ENCODE assay signal across 8 mouse cellular contexts in the genomic region with DNA sequence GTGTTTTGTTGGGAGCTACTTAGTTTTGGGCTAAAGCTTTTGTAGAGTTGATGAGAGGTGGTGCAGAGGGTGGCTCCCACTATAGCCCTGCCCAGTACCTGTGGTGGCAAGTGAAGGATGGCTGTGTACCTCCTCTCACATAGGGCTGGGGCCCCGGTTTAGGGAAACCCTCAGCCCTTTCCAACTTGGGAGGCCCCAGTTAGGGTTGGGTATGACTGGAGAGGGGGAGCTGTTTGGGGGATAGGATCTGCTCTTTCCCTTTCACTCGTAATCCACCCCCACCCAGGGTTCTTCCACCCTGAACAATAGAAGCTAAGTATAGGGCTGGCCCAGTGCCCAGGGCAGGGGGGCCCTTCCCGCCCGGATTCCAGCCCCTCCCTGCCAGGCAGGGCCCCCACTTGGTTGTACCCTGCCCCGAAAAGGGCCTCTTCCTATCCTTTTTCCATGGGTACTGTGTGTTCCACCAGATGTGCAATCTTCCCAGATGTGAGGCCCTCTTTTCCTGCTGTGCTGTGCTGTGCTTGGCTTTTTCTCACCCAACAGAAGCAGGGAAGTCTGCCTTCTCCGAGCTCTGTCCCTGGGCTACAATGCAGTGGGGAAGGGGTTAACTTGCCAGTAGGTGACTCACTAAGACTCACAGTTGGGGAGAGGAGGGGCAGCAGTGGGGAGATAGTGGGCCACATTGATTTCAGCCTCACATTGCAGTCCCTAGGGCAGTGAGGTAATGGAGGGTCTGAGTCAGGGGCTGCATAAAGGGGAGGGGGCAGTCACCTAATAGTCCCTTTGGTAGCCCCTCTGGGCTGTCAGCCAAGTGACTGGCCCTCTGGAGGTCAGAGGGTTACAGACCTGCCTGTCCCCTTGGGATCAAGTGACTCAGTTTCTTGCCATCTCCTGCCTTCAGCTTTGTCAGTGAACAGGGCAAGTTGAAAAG. TPM values are rescaled to one million over a fixed set of nuclear protein-coding genes. Genes with fewer than 3 reads are reported as not detected.
DNase-seq lines count a peak whose midpoint lies in the region; ATAC-seq and TF ChIP-seq lines count a peak whose summit lies in the region.

No protein-coding gene starts in this region.

- DNase-seq in spleen, adult 2 months (ENCODE audit: low read depth in 1 of 2, low spot score in 2 of 2): no peak
- no peak for DNase-seq in spleen, adult 18-20 months
- peak; percentile 89 for DNase-seq in brain, embryonic 14.5 days (ENCODE audit: low read depth)
- peak; percentile 43 for DNase-seq in hindbrain, embryonic 14.5 days (ENCODE audit: low spot score)
- DNase-seq in liver: peak; percentile 59
- DNase-seq in midbrain, postnatal 0 days (ENCODE audit: low spot score): no peak
- DNase-seq in thymus, postnatal 0 days (ENCODE audit: low spot score): no peak

- H3K4me1 ChIP-seq in spleen, adult 2 months (ENCODE audit: control insufficient read depth, insufficient read depth, insufficient read length): peaks cover 37% of the 10 kb centered on the region
- H3K4me1 ChIP-seq in forebrain, embryonic 16.5 days (replicated peaks; ENCODE audit: control insufficient read depth, insufficient read depth, low read length): peaks cover 66% of the 10 kb centered on the region
- peaks cover 63% of the 10 kb centered on the region for H3K4me1 ChIP-seq in hindbrain, embryonic 14.5 days (replicated peaks; ENCODE audit: control insufficient read depth, insufficient read depth, low read length)
- H3K4me1 ChIP-seq in midbrain, postnatal 0 days (ENCODE audit: insufficient read depth, low read length): peaks cover 46% of the 10 kb centered on the region

- peaks cover 3% of the 10 kb centered on the region for H3K36me3 ChIP-seq in spleen, adult 2 months (ENCODE audit: control insufficient read depth, insufficient read depth, low read length)
- peaks cover 2% of the 10 kb centered on the region; the same call in 1 of the 2 replicates for H3K36me3 ChIP-seq in forebrain, embryonic 16.5 days (ENCODE audit: control insufficient read depth, insufficient read depth)
- peaks cover 5% of the 10 kb centered on the region for H3K36me3 ChIP-seq in hindbrain, embryonic 14.5 days (replicated peaks; ENCODE audit: control insufficient read depth, insufficient read depth)
- peaks cover 9% of the 10 kb centered on the region; the same call in 1 of the 2 replicates for H3K36me3 ChIP-seq in midbrain, postnatal 0 days (ENCODE audit: insufficient read depth, low read length)

- no peaks in the 10 kb centered on the region for H3K27me3 ChIP-seq in spleen, adult 2 months (ENCODE audit: control insufficient read depth, insufficient read depth, low read length)
- no peaks in the 10 kb centered on the region for H3K27me3 ChIP-seq in forebrain, embryonic 16.5 days (replicated peaks; ENCODE audit: control insufficient read depth, insufficient read depth, low read length)
- no peaks in the 10 kb centered on the region for H3K27me3 ChIP-seq in hindbrain, embryonic 14.5 days (ENCODE audit: control insufficient read depth, insufficient read depth, low read length)
- H3K27me3 ChIP-seq in midbrain, postnatal 0 days (ENCODE audit: insufficient read depth, low read length): no peaks in the 10 kb centered on the region

- no peak for TF ChIP-seq CTCF in spleen, adult 2 months (IDR thresholded peaks at IDR 0.05; ENCODE audit: extremely low read depth, insufficient read depth, insufficient read length, insufficient replicate concordance)
- no peak for TF ChIP-seq CTCF in brain, embryonic 14.5 days (IDR thresholded peaks at IDR 0.05; ENCODE audit: borderline replicate concordance, extremely low read depth, insufficient read depth, insufficient read length)
- no peak for TF ChIP-seq CTCF in midbrain, postnatal 0 days (IDR thresholded peaks at IDR 0.05)

- H3K4me3 ChIP-seq in spleen, adult 2 months (ENCODE audit: extremely low read depth, insufficient read depth, insufficient read length): peak overlapping the region; percentile 75
- H3K4me3 ChIP-seq in forebrain, embryonic 16.5 days (replicated peaks; ENCODE audit: low read length): peak overlapping the region; percentile 67
- H3K4me3 ChIP-seq in hindbrain, embryonic 14.5 days (replicated peaks; ENCODE audit: low read length): peak overlapping the region; percentile 65
- peak overlapping the region; percentile 65 for H3K4me3 ChIP-seq in midbrain, postnatal 0 days (ENCODE audit: low read depth, low read length)

- H3K27ac ChIP-seq in spleen, adult 2 months (ENCODE audit: insufficient read depth, low read length): peak overlapping the region; percentile 97
- H3K27ac ChIP-seq in forebrain, embryonic 16.5 days (ENCODE audit: low read length): peak overlapping the region; percentile 100
- peak overlapping the region; percentile 99 for H3K27ac ChIP-seq in hindbrain, embryonic 14.5 days
- peak overlapping the region; percentile 99 for H3K27ac ChIP-seq in midbrain, postnatal 0 days (ENCODE audit: low read depth, low read length)

- no peaks in the 10 kb centered on the region for H3K9me3 ChIP-seq in forebrain, embryonic 16.5 days (ENCODE audit: control insufficient read depth, low read length)
- no peaks in the 10 kb centered on the region for H3K9me3 ChIP-seq in hindbrain, embryonic 14.5 days (ENCODE audit: control insufficient read depth, low read length)
- no peaks in the 10 kb centered on the region for H3K9me3 ChIP-seq in midbrain, postnatal 0 days (ENCODE audit: low read length)

- peak overlapping the region; percentile 78 for H3K9ac ChIP-seq in forebrain, embryonic 16.5 days (replicated peaks; ENCODE audit: low read depth, low read length)
- peak overlapping the region; percentile 82 for H3K9ac ChIP-seq in hindbrain, embryonic 14.5 days
- H3K9ac ChIP-seq in midbrain, postnatal 0 days (replicated peaks; ENCODE audit: low read length, poor library complexity, severe bottlenecking): peak overlapping the region; percentile 77

- peak overlapping the region; percentile 80 for H3K4me2 ChIP-seq in forebrain, embryonic 16.5 days (ENCODE audit: low read length)
- peak overlapping the region; percentile 79 for H3K4me2 ChIP-seq in hindbrain, embryonic 14.5 days (replicated peaks)
- H3K4me2 ChIP-seq in midbrain, postnatal 0 days (ENCODE audit: low read depth, low read length, poor library complexity, severe bottlenecking): peak overlapping the region; percentile 89

- ATAC-seq in forebrain, embryonic 16.5 days: no peak
- ATAC-seq in hindbrain, embryonic 14.5 days (ENCODE audit: low FRiP score): 0 out of 2 replicates have a peak, but pooled peaks have one; percentile 0
- ATAC-seq in midbrain, postnatal 0 days (ENCODE audit: low FRiP score): no peak

- no peak for TF ChIP-seq POLR2A in spleen, adult 2 months (IDR thresholded peaks at IDR 0.05; ENCODE audit: low read depth, low read length)
- TF ChIP-seq POLR2A in brain, embryonic 14.5 days (IDR thresholded peaks at IDR 0.05; ENCODE audit: borderline replicate concordance, extremely low read depth, insufficient read depth, insufficient read length, poor library complexity, severe bottlenecking): no peak

- 22% methylated on average over 6 of the region's 6 CpGs for WGBS in spleen, adult 2 months
- WGBS in forebrain, embryonic 16.5 days: 1% methylated on average over 6 of the region's 6 CpGs
- 0% methylated on average over 6 of the region's 6 CpGs for WGBS in hindbrain, embryonic 14.5 days
- 1% methylated on average over 6 of the region's 6 CpGs for WGBS in midbrain, postnatal 0 days

RNA-seq across cellular contexts. Expression of a gene that starts 12.6 kb away (rescaled TPM):
- polyA plus RNA-seq in spleen, adult 2 months (2012; rRNA removed): 112 and 128 TPM in 2 replicates
- 107 and 149 TPM in 2 replicates for polyA plus RNA-seq in brain, embryonic 14.5 days (2012; rRNA removed)
- 42.2 and 48.0 TPM in 2 replicates for polyA plus RNA-seq in forebrain, embryonic 16.5 days (2015; fragmentation: Nextera tagmentation; extraction: Ambion mirVana)
- 42.5 and 47.5 TPM in 2 replicates for polyA plus RNA-seq in hindbrain, embryonic 14.5 days (2014; fragmentation: Nextera tagmentation; extraction: Ambion mirVana)
- 145 and 146 TPM in 2 replicates for total RNA-seq in midbrain, postnatal 0 days (2014; rRNA removed)
- 26.8 and 31.9 TPM in 2 replicates for polyA plus RNA-seq in midbrain, postnatal 0 days (2015; fragmentation: Nextera tagmentation; extraction: Ambion mirVana)
- polyA plus RNA-seq in thymus, postnatal 0 days (2015; fragmentation: Nextera tagmentation; extraction: Ambion mirVana): 28.4 and 37.2 TPM in 2 replicates

RNA-seq across cellular contexts. Expression of a gene that starts 17.7 kb away (rescaled TPM):
- 62.9 and 90.7 TPM in 2 replicates for polyA plus RNA-seq in spleen, adult 2 months (2012; rRNA removed)
- polyA plus RNA-seq in brain, embryonic 14.5 days (2012; rRNA removed): 640 and 871 TPM in 2 replicates
- polyA plus RNA-seq in forebrain, embryonic 16.5 days (2015; fragmentation: Nextera tagmentation; extraction: Ambion mirVana): 499 and 556 TPM in 2 replicates
- polyA plus RNA-seq in hindbrain, embryonic 14.5 days (2014; fragmentation: Nextera tagmentation; extraction: Ambion mirVana): 523 and 576 TPM in 2 replicates
- 595 and 661 TPM in 2 replicates for total RNA-seq in midbrain, postnatal 0 days (2014; rRNA removed)
- 604 and 629 TPM in 2 replicates for polyA plus RNA-seq in midbrain, postnatal 0 days (2015; fragmentation: Nextera tagmentation; extraction: Ambion mirVana)
- 142 TPM in 2 replicates for polyA plus RNA-seq in thymus, postnatal 0 days (2015; fragmentation: Nextera tagmentation; extraction: Ambion mirVana)

RNA-seq across cellular contexts. Expression of a gene that starts 21.1 kb away (rescaled TPM):
- polyA plus RNA-seq in spleen, adult 2 months (2012; rRNA removed): 0.07 TPM in 1 of 2 replicates, not detected in the other
- 2.8 and 2.9 TPM in 2 replicates for polyA plus RNA-seq in brain, embryonic 14.5 days (2012; rRNA removed)
- polyA plus RNA-seq in forebrain, embryonic 16.5 days (2015; fragmentation: Nextera tagmentation; extraction: Ambion mirVana): 1.4 and 2.2 TPM in 2 replicates
- 4.2 and 5.2 TPM in 2 replicates for polyA plus RNA-seq in hindbrain, embryonic 14.5 days (2014; fragmentation: Nextera tagmentation; extraction: Ambion mirVana)
- 2.0 and 2.5 TPM in 2 replicates for total RNA-seq in midbrain, postnatal 0 days (2014; rRNA removed)
- polyA plus RNA-seq in midbrain, postnatal 0 days (2015; fragmentation: Nextera tagmentation; extraction: Ambion mirVana): 5.7 and 7.0 TPM in 2 replicates
- polyA plus RNA-seq in thymus, postnatal 0 days (2015; fragmentation: Nextera tagmentation; extraction: Ambion mirVana): 0.22 and 0.23 TPM in 2 replicates

RNA-seq across cellular contexts. Expression of a gene that starts 25.8 kb away (rescaled TPM):
- polyA plus RNA-seq in spleen, adult 2 months (2012; rRNA removed): not detected in 2 replicates
- polyA plus RNA-seq in brain, embryonic 14.5 days (2012; rRNA removed): 163 and 167 TPM in 2 replicates
- polyA plus RNA-seq in forebrain, embryonic 16.5 days (2015; fragmentation: Nextera tagmentation; extraction: Ambion mirVana): 24.5 and 41.2 TPM in 2 replicates
- polyA plus RNA-seq in hindbrain, embryonic 14.5 days (2014; fragmentation: Nextera tagmentation; extraction: Ambion mirVana): 74.9 and 81.2 TPM in 2 replicates
- 105 and 106 TPM in 2 replicates for total RNA-seq in midbrain, postnatal 0 days (2014; rRNA removed)
- 131 and 143 TPM in 2 replicates for polyA plus RNA-seq in midbrain, postnatal 0 days (2015; fragmentation: Nextera tagmentation; extraction: Ambion mirVana)
- not detected in 2 replicates for polyA plus RNA-seq in thymus, postnatal 0 days (2015; fragmentation: Nextera tagmentation; extraction: Ambion mirVana)

RNA-seq across cellular contexts. Expression of a gene that starts 29.6 kb away (rescaled TPM):
- polyA plus RNA-seq in spleen, adult 2 months (2012; rRNA removed): 17.2 and 21.3 TPM in 2 replicates
- 20.2 and 28.4 TPM in 2 replicates for polyA plus RNA-seq in brain, embryonic 14.5 days (2012; rRNA removed)
- 4.8 and 5.3 TPM in 2 replicates for polyA plus RNA-seq in forebrain, embryonic 16.5 days (2015; fragmentation: Nextera tagmentation; extraction: Ambion mirVana)
- polyA plus RNA-seq in hindbrain, embryonic 14.5 days (2014; fragmentation: Nextera tagmentation; extraction: Ambion mirVana): 5.7 and 6.7 TPM in 2 replicates
- total RNA-seq in midbrain, postnatal 0 days (2014; rRNA removed): 15.8 TPM in 2 replicates
- polyA plus RNA-seq in midbrain, postnatal 0 days (2015; fragmentation: Nextera tagmentation; extraction: Ambion mirVana): 2.2 and 3.0 TPM in 2 replicates
- 4.5 and 6.4 TPM in 2 replicates for polyA plus RNA-seq in thymus, postnatal 0 days (2015; fragmentation: Nextera tagmentation; extraction: Ambion mirVana)

Comparison
In these comparisons a context has a peak if more than half of its experiments do, and no peak if none do; other contexts are left out.
1. DNase-seq: peak in brain, embryonic 14.5 days (single experiment), hindbrain, embryonic 14.5 days (single experiment) and liver (single experiment); none in spleen, adult 2 months (0 of 2), spleen, adult 18-20 months (0 of 2), midbrain, postnatal 0 days (single experiment) and thymus, postnatal 0 days (single experiment).
2. Peak in every context shown above with its lines, with median percentiles within 50 percentile points of each other: H3K27ac ChIP-seq, H3K4me3 ChIP-seq, H3K4me2 ChIP-seq and H3K9ac ChIP-seq.